Mouse (Mus musculus): Measurements from ENCODE around the gene Zbtb7a. TPM values are rescaled to one million over a fixed set of nuclear protein-coding genes. Genes with fewer than 3 reads are reported as not detected.

The Zbtb7a gene
- polyA plus RNA-seq, 1 experiment from 2014 or later: 10.8 TPM

GRCm38 (mm10) chr10:81154313-81154712 lies 19.3 kb downstream of the Zbtb7a start:
- Histone ChIP-seq H3K27ac (ENCODE audit: low read depth, low read length) (no peak overlapping the region), H3K9me3 (replicated peaks; ENCODE audit: control insufficient read depth, low read length) (no peaks in the 10 kb centered on the region), H3K36me3 (ENCODE audit: control insufficient read depth, insufficient read depth, low read length) (peaks cover 46% of the 10 kb centered on the region), H3K9ac (ENCODE audit: low read depth, low read length) (no peak overlapping the region), H3K27me3 (ENCODE audit: control insufficient read depth, insufficient read depth, low read length) (no peaks in the 10 kb centered on the region), H3K4me1 (ENCODE audit: control insufficient read depth, insufficient read depth, low read length) (peaks cover 9% of the 10 kb centered on the region), H3K4me3 (ENCODE audit: low read depth, low read length) (no peak overlapping the region), H3K4me2 (no peak overlapping the region)
- no peak for ATAC-seq (replicated peaks; ENCODE audit: insufficient number of reproducible peaks, low FRiP score, low TSS enrichment)
- 90% methylated on average over 12 of the region's 12 CpGs for WGBS (ENCODE audit: insufficient replicate concordance)

DNA sequence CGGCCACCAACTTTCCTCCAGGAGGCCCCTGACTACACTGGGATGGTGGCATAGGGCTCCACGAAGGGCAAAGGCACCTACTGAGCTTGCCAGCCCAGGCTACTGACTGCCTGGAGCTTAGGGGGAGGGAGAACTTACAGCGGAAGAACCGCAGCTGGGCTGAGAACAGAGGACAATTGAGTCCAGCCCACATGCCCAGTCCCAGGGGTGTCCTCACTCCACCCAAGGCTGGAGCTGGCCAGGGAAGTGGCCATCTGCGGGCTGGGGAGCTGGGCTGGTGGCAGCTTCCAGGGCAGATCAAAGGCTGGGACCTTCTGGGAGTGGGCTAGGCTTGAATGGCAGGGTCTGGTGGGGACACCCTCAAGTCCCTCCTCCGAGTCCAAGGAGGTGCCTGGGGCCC lies 19.7 kb downstream of the Zbtb7a start:
- no peaks in the 10 kb centered on the region for H3K27me3 ChIP-seq (ENCODE audit: control insufficient read depth, insufficient read depth, low read length)
- H3K4me1 ChIP-seq (ENCODE audit: control insufficient read depth, insufficient read depth, low read length): peaks cover 9% of the 10 kb centered on the region
- 88% methylated on average over 6 of the region's 6 CpGs for whole genome bisulfite sequencing (ENCODE audit: insufficient replicate concordance)
- ATAC-seq (replicated peaks; ENCODE audit: insufficient number of reproducible peaks, low FRiP score, low TSS enrichment): no peak
- no peak overlapping the region for H3K9ac ChIP-seq (ENCODE audit: low read depth, low read length)
- no peak overlapping the region for H3K4me2 ChIP-seq
- H3K9me3 ChIP-seq (replicated peaks; ENCODE audit: control insufficient read depth, low read length): no peaks in the 10 kb centered on the region
- H3K4me3 ChIP-seq (ENCODE audit: low read depth, low read length): no peak overlapping the region
- peaks cover 42% of the 10 kb centered on the region for H3K36me3 ChIP-seq (ENCODE audit: control insufficient read depth, insufficient read depth, low read length)
- H3K27ac ChIP-seq (ENCODE audit: low read depth, low read length): no peak overlapping the region

- Histone ChIP-seq H3K9ac (ENCODE audit: low read depth, low read length) (no peak overlapping the region), H3K4me3 (ENCODE audit: low read depth, low read length) (no peak overlapping the region), H3K9me3 (replicated peaks; ENCODE audit: control insufficient read depth, low read length) (no peaks in the 10 kb centered on the region), H3K27ac (ENCODE audit: low read depth, low read length) (no peak overlapping the region), H3K4me1 (ENCODE audit: control insufficient read depth, insufficient read depth, low read length) (peaks cover 10% of the 10 kb centered on the region), H3K36me3 (ENCODE audit: control insufficient read depth, insufficient read depth, low read length) (peaks cover 16% of the 10 kb centered on the region), H3K4me2 (no peak overlapping the region), H3K27me3 (ENCODE audit: control insufficient read depth, insufficient read depth, low read length) (no peaks in the 10 kb centered on the region)
- 91% methylated on average over 8 of the region's 8 CpGs for WGBS (ENCODE audit: insufficient replicate concordance)
- ATAC-seq (replicated peaks; ENCODE audit: insufficient number of reproducible peaks, low FRiP score, low TSS enrichment): no peak
Observed at GRCm38 (mm10) chr10:81161602-81162317, 26.7 kb downstream of the Zbtb7a start.

DNA sequence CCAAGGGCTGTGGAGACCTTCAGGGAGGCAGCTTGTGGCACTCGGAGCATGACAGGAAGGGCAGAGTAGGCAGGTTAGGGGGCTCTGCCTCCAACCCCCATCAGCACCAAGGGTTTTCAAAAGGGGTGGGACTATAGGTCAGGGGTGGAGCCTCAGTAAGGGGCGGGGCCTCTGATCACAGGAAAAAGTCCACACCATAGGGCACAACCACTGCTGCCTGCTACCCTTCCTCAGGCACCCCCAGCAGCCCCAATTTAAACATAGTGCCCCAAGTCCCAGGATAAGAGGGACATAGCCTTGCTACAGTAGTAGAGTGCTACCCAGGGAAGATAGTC lies 27.3 kb downstream of the Zbtb7a start:
- ATAC-seq (replicated peaks; ENCODE audit: insufficient number of reproducible peaks, low FRiP score, low TSS enrichment): no peak
- Histone ChIP-seq H3K9me3 (replicated peaks; ENCODE audit: control insufficient read depth, low read length) (no peaks in the 10 kb centered on the region), H3K9ac (ENCODE audit: low read depth, low read length) (no peak overlapping the region), H3K36me3 (ENCODE audit: control insufficient read depth, insufficient read depth, low read length) (peaks cover 11% of the 10 kb centered on the region), H3K27ac (ENCODE audit: low read depth, low read length) (no peak overlapping the region), H3K4me3 (ENCODE audit: low read depth, low read length) (no peak overlapping the region), H3K27me3 (ENCODE audit: control insufficient read depth, insufficient read depth, low read length) (no peaks in the 10 kb centered on the region), H3K4me2 (no peak overlapping the region), H3K4me1 (ENCODE audit: control insufficient read depth, insufficient read depth, low read length) (peaks cover 10% of the 10 kb centered on the region)
- 73% methylated on average over 2 of the region's 2 CpGs for WGBS (ENCODE audit: insufficient replicate concordance)

DNA sequence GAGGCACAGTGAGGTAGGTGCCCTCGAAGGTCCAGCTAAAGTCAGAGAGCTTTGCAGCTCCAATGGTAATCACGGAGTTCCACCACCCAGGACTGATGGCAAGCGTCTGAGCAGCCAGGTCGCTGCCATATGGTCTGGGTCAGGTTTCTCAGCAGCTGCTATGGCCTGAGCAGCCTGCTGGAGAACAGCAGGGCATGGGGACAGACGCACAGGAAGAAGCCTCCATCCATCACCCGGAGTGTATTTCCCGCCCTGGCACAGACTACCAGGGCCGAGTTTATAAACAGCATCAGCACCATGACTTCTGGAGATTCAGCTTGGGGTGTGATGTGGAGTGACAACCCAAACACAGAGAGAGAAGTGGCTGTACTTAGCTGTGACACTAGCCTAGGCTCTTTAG lies 30.1 kb downstream of the Zbtb7a start:
- peaks cover 4% of the 10 kb centered on the region; the same call in 1 of the 2 replicates for H3K36me3 ChIP-seq (ENCODE audit: control insufficient read depth, insufficient read depth, low read length)
- H3K27me3 ChIP-seq (ENCODE audit: control insufficient read depth, insufficient read depth, low read length): no peaks in the 10 kb centered on the region
- 76% methylated on average over 8 of the region's 8 CpGs for WGBS (ENCODE audit: insufficient replicate concordance)
- no peak for ATAC-seq (replicated peaks; ENCODE audit: insufficient number of reproducible peaks, low FRiP score, low TSS enrichment)
- no peak overlapping the region for H3K4me3 ChIP-seq (ENCODE audit: low read depth, low read length)
- no peak overlapping the region for H3K4me2 ChIP-seq
- H3K4me1 ChIP-seq (ENCODE audit: control insufficient read depth, insufficient read depth, low read length): peaks cover 14% of the 10 kb centered on the region
- H3K27ac ChIP-seq (ENCODE audit: low read depth, low read length): no peak overlapping the region
- no peak overlapping the region for H3K9ac ChIP-seq (ENCODE audit: low read depth, low read length)
- no peaks in the 10 kb centered on the region for H3K9me3 ChIP-seq (replicated peaks; ENCODE audit: control insufficient read depth, low read length)

DNA sequence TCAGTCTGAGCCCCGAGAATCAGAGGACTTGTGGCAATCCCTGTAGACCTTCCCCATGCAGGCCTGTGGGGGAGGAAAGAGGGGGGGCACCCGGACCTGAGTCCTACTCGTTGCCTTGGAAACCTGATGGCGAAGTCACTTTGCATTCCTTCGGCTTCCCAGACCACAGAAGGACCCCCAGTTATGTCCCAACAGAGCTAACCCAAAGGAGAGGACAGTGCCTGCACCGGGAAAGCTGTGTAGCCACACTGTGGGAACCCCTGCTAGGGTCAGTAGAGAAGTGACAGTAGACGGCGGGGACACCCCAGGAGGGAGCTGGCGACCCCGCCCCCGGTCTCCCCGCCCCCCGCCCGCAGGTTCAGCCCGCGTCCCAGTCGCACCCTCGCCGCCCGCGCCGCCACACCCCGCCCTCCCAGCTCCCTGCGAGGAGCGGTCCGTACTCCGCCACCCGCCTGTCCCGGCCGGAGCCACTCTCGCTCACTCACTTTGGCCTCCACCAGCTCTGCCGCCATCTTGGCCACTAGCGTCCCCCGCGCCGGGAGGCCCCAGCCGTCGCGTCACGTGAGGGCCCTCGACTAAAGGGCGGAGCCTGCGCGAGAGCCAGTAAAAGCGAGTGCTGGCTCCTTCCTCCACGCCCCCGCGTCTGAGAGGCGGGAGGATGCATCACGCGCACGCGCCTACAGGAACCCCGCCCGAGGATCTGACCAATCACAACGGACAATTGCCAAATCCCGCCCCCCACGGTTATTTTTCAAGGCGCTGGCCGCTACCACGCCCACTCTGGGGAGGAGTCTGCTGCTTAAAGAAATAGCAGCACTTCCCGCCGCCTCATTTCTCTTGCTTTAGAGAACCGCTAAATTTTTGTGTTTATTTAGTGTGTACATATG lies 32.4 kb downstream of the Zbtb7a start, which contains the start of gene Pias4:
Gene Pias4 (minus strand): TSS at position 724 of the 887 bp plus-strand sequence.
- H3K4me2 ChIP-seq: peak within 1 kb of the TSS; percentile 89
- WGBS (ENCODE audit: insufficient replicate concordance): under 1% methylated on average over 57 of the region's 64 CpGs
- H3K27ac ChIP-seq (ENCODE audit: low read depth, low read length): peak within 1 kb of the TSS; percentile 75

DNA sequence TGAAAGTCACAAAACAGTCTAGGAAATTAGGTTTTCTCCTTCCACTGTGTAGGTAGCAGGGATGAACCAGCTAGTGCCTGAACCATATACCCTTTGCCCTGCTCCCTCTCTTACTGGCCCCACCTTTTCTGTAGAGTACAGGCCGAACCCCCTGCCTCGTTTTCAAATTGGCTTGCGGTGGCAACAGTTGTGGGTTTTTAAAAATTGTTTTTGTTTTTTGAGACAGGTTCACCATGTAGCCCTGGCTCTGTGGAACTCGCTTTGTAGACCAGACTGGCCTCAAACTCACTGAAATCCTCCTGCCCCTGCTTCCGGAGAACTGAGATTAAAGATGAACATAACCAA lies 33.0 kb downstream of the Zbtb7a start:
- peak overlapping the region; percentile 65 for H3K9ac ChIP-seq (ENCODE audit: low read depth, low read length)
- ATAC-seq (replicated peaks; ENCODE audit: insufficient number of reproducible peaks, low FRiP score, low TSS enrichment): peak; percentile 37
- H3K27me3 ChIP-seq (ENCODE audit: control insufficient read depth, insufficient read depth, low read length): no peaks in the 10 kb centered on the region
- no peaks in the 10 kb centered on the region for H3K9me3 ChIP-seq (replicated peaks; ENCODE audit: control insufficient read depth, low read length)
- H3K27ac ChIP-seq (ENCODE audit: low read depth, low read length): peak overlapping the region; percentile 75
- H3K4me2 ChIP-seq: peak overlapping the region; percentile 89
- peak overlapping the region; percentile 92 for H3K4me3 ChIP-seq (ENCODE audit: low read depth, low read length)
- H3K4me1 ChIP-seq (ENCODE audit: control insufficient read depth, insufficient read depth, low read length): peaks cover 9% of the 10 kb centered on the region
- WGBS (ENCODE audit: insufficient replicate concordance): 8% methylated on average over 5 of the region's 5 CpGs
- no peaks in the 10 kb centered on the region for H3K36me3 ChIP-seq (ENCODE audit: control insufficient read depth, insufficient read depth, low read length)

More for the DNA sequence above, 32.4 kb downstream of the Zbtb7a start, which contains the start of gene Pias4:
- Histone ChIP-seq H3K36me3 (ENCODE audit: control insufficient read depth, insufficient read depth, low read length) (no peaks in the 10 kb centered on the region), H3K4me3 (ENCODE audit: low read depth, low read length) (peak within 1 kb of the TSS; percentile 92), H3K27me3 (ENCODE audit: control insufficient read depth, insufficient read depth, low read length) (no peaks in the 10 kb centered on the region), H3K4me1 (ENCODE audit: control insufficient read depth, insufficient read depth, low read length) (peaks cover 9% of the 10 kb centered on the region), H3K9ac (ENCODE audit: low read depth, low read length) (peak within 1 kb of the TSS; percentile 88), H3K9me3 (replicated peaks; ENCODE audit: control insufficient read depth, low read length) (no peaks in the 10 kb centered on the region)
- ATAC-seq (replicated peaks; ENCODE audit: insufficient number of reproducible peaks, low FRiP score, low TSS enrichment): peak; percentile 87

- Histone ChIP-seq H3K4me1 (ENCODE audit: control insufficient read depth, insufficient read depth, low read length) (peaks cover 9% of the 10 kb centered on the region), H3K27ac (ENCODE audit: low read depth, low read length) (peak overlapping the region; percentile 75), H3K9ac (ENCODE audit: low read depth, low read length) (peak overlapping the region; percentile 65), H3K9me3 (replicated peaks; ENCODE audit: control insufficient read depth, low read length) (no peaks in the 10 kb centered on the region), H3K36me3 (ENCODE audit: control insufficient read depth, insufficient read depth, low read length) (no peaks in the 10 kb centered on the region), H3K27me3 (ENCODE audit: control insufficient read depth, insufficient read depth, low read length) (no peaks in the 10 kb centered on the region), H3K4me3 (ENCODE audit: low read depth, low read length) (peak overlapping the region; percentile 92), H3K4me2 (peak overlapping the region; percentile 89)
- 5% methylated on average over 29 of the region's 29 CpGs for WGBS (ENCODE audit: insufficient replicate concordance)
- no peak; the same call in 1 of the 2 replicates for ATAC-seq (replicated peaks; ENCODE audit: insufficient number of reproducible peaks, low FRiP score, low TSS enrichment)
Observed at GRCm38 (mm10) chr10:81168521-81169244, 33.7 kb downstream of the Zbtb7a start.

All from heart, embryonic 11.5 days (tissue).